Mouse (Mus musculus) gastrocnemius, adult 18-20 months (tissue): ENCODE results near the gene Hmga1b. TPM values are rescaled to one million over a fixed set of nuclear protein-coding genes. Genes with fewer than 3 reads are reported as not detected.
"Not testable (repeated sequence)": the region's sequence is repeated elsewhere in the genome, so short reads cannot be mapped to it uniquely, and the experiment has no call there.

Source experiments
- DNase-seq: peaks from one replicate; pipeline ENCODE4 v3.0.0; 2021; ENCODE audit warnings: low spot score
- total RNA-seq, 2 experiments: library from RNA; stranded (reverse); gene quantifications; 2 replicates each; pipeline ENCODE4 v1.2.3; 2021

The Hmga1b gene
- total RNA-seq, 2 experiments from 2014 or later = 20.4 to 22.2 TPM

GRCm38 (mm10) chr11:120783426-120784063 lies 21.0 kb downstream of the Hmga1b start:
- no peak for DNase-seq

DNA sequence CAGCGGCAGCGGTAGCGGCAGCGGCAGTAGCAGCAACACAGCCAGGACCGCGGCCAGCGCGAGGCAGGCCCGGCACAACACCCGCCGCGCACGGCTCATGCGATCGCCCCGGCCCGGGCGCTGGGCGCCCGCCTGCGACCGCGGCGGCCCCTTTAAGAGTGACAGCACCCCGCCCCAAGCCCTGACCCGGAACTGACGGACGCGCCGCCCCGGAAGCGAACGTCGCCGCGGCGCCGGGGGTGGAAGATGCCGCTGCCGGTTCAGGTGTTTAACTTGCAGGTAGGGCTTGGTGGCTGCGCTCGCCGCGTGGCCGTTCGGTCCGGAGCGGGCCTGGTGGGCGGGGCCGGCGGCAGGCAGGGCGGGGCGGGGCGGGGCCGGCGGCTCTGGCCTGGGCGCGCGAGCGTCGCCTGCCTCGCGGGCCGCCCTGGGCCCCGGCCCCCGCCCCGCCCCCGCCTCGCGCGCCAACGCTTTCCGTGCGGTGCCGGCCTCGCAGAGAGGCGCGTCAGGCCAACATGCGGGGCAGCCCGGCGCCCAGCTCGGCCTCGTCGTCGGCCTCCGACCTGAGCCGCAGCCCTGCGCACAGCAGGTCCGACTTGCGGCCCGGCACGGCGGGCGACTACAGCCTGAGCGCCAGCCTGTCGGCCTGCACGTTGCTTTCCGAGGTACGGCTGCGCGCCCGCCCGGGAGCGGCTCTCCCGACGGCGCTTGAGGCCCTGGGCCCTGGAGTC lies 21.6 kb downstream of the Hmga1b start, which contains the start of the genes Rfng and Gps1:
Gene Rfng (minus strand): TSS at position 144 of the 728 bp plus-strand sequence.
Gene Gps1 (plus strand): TSS at position 209 of the 728 bp plus-strand sequence.
- peak; percentile 84 for DNase-seq

- no peak for DNase-seq
Observed at GRCm38 (mm10) chr11:120785145-120785544, 22.6 kb downstream of the Hmga1b start.

GRCm38 (mm10) chr11:120788460-120788859 lies 25.9 kb downstream of the Hmga1b start:
- not testable (repeated sequence) for DNase-seq

DNA sequence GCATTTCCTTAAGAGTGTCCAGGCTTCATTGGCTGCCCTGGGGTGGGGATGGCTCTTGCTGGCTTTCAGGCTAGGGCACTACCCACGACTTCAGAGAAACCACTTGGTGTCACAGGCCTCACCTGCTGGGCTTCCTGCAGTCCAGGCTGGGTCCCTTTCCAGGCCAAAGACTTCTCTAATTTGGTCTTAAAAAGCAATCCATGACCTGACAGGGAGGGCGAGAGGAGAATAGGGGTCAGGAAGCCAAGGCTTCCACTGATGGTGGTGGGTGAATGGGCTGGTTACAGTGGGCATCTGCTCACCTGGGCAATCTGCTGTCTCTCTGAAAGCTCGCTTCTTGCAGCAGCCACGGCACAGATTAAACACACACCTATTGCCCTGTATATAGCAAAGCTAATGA lies 26.8 kb downstream of the Hmga1b start:
- DNase-seq = no peak

- no peak for DNase-seq
Observed at GRCm38 (mm10) chr11:120789810-120790209, 27.2 kb downstream of the Hmga1b start.

DNA sequence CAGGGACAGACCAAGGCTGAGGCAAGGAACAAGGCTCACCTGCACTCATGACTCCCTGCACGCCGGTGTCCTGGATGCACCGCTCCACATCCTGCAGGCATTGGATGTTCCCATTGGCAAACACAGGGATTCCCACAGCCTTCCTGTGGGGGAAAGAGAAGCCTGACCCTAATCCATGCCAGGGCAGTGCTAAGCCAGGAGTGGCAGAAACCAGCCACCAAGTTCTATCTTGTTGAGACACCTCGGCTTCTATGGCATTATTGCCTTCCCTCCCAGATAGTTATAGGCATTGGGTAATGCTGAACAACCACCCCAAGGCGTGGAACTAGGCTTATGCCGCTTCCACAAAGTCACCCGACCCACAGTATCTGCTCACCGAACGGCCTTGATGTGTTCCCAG lies 30.1 kb downstream of the Hmga1b start:
- DNase-seq = no peak

GRCm38 (mm10) chr11:120795756-120796613 lies 33.4 kb downstream of the Hmga1b start, which contains the start of gene Dus1l:
Gene Dus1l (minus strand): TSS chr11:120796403.
- peak; percentile 98 for DNase-seq

- DNase-seq = no peak
Observed at GRCm38 (mm10) chr11:120796614-120796946, 34.0 kb downstream of the Hmga1b start.

DNA sequence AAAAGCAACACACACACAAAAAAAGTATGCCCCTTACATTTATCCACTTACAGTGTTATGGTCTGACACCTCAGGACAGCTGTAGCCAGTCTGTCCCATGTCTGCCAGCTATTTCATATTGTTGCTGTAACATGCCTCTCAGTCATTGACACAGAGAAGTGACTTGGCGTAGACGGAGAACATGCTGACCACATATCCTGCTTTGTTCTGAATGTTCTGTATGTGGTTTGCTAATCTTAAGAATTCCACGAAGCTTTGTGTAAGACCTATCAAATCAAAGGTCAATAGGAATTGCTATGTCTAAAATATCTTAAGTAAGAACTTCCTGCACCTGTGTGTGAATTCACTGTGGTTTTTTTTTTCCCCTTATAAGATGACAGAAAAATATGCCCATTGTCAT lies 35.6 kb downstream of the Hmga1b start:
- DNase-seq = no peak

GRCm38 (mm10) chr11:120799316-120799890 lies 36.8 kb downstream of the Hmga1b start:
- DNase-seq = no peak

DNA sequence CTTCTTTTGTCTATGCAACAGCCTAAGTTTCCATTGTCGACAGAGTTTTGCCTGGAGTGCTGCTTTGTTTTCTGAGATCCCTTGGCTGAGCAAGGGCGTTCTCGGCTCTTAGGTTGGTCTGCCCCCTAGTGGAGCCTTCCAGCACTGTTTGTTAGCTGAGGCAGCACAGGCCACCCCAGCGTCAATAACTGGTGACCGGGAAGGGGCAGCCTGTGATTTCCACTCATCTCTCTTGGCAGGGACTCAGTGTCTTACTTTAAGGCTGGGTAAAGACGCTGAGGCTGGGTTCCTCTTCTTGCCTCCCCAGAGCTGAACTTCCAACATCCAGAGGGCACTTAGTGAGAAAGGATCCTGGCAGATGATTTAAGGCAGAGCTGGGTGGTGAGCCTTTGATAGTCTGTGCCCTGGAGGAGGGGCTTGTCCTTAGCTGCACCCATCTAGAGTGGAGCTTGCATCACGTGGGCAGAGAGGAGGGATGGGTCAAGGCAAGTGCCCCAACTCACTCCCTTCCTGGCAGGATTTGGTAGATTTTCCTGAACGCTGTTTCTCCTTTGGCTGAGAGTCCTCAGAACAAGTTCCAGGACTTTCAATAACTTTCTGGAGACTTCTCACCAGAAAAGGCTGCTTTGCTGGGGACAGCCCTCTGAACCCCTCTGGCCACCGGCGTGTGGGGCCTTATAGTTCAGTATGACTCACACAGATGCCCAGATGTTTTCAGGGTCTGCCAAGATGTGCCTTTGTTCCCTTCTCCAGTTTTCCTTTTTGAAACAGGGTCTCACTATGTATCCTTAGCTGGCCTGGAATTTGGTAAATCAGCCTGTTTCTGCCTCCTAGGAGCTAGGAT lies 37.7 kb downstream of the Hmga1b start:
- peak; percentile 92 for DNase-seq

DNA sequence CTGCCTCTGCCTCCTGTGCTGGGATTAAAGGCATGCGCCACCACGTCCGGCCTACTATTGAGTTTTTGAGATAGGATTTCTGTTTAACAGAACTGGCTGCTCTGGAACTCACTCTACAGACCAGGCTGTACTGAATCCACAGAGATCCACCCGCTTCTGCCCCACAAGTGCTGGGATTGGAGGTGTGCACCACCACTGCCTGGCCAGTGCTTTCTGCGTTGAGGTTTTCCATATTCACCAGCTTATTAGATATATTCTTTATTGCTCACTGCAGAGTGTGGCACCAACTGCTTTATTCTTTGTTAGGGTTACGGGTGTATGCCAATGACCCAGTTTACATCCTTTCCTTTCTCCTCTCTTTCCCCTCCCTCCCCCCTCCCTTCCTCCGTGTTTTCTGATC lies 41.7 kb downstream of the Hmga1b start:
- no peak for DNase-seq

DNA sequence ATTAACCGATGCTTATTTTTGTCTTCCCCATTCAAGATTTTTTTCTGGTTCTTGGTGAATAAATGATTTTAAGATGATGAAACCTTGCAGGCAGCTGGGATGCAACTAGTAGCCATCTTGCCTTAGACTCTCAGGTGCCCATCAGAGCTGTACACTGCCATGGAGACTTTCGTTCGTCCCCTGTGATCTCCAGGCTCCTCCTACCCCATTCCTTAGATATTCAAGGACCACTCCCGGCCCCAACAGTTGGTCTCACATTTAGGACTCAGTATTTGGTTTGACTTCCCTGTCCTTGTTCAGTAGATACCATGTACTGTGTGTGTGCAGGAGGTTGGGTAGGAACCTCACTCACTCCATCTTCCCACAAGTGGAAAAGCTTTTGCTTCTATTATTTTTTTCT lies 42.2 kb downstream of the Hmga1b start:
- DNase-seq = no peak

DNA sequence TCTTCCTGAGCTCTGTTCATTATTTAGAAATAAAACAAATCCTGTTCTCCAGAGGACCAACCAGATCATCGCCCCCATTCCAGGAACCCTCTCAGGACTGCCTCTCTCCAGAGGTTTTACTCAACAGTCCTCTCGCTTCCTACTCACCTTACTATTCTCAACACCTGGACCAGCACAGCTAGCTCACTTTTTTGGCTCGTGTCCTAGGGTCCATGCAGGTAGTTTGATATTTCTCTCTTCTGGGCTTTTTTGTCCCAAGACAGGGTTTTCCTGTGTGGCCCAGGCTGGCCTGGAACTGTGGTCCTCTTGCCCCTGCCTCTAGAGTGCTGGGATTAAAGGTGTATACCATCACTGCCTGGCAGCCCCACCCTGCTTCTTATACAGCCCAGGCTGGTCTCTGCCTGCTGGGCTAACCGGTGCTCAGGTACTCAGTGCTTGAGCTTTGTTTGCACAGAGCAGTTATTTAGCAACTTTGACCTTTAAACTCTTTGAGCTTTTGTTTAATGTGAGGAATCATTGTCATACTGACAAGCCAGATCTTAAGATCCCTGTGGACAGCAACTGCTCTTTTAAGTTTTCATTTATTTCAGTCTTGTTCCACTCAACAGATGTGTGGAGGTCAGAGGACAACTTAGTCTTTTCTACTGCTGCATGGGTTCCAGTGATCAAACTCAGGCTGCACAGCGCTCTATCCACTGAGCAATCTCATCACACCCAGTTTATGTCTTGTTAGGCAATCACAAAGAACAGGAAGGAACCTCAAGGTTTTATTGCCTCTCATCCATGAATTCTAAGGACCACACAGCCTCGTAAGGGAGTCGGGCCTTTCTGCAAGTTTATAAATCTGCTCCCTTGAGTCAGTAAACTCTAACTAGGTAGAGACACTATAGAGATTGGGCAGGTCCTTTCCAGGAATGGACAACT lies 43.0 kb downstream of the Hmga1b start:
- DNase-seq = no peak

GRCm38 (mm10) chr11:120808010-120808409 lies 45.4 kb downstream of the Hmga1b start:
- no peak for DNase-seq

GRCm38 (mm10) chr11:120812068-120812467 lies 49.5 kb downstream of the Hmga1b start:
- DNase-seq = no peak
